Mouse (Mus musculus) stomach, postnatal 0 days (tissue): ENCODE measurements around the gene Dbn1. TPM values are rescaled to one million over a fixed set of nuclear protein-coding genes. Genes with fewer than 3 reads are reported as not detected.

Source experiments
- ATAC-seq: fragments of 200-750 bp; cut with Nextera tagmentation; 2 replicates; pipeline ENCODE4 v1.8.0; 2017; ENCODE audit not compliant: low FRiP score, low TSS enrichment
- DNase-seq: peaks from one replicate; pipeline ENCODE4 v3.0.0-alpha.2; 2016; ENCODE audit warnings: low spot score
- H3K27ac ChIP-seq: fragments of 300-500 bp; sonication (generic); replicated peaks from 2 replicates; pipeline ENCODE4 v1.5.1; 2014; ENCODE audit warnings: mild to moderate bottlenecking, control low read depth
- H3K27me3 ChIP-seq: fragments of 300-500 bp; sonication (generic); 2 replicates; pipeline ENCODE4 v1.6.1; 2014; ENCODE audit warnings: low read length; ENCODE audit not compliant: control insufficient read depth, insufficient read depth
- H3K36me3 ChIP-seq: fragments of 300-500 bp; sonication (generic); 2 replicates; pipeline ENCODE4 v1.6.1; 2014; ENCODE audit warnings: low read length, mixed read lengths; ENCODE audit not compliant: control insufficient read depth, insufficient read depth
- H3K4me1 ChIP-seq: fragments of 300-500 bp; sonication (generic); replicated peaks from 2 replicates; pipeline ENCODE4 v1.6.1; 2014; ENCODE audit warnings: antibody characterized with exemption; ENCODE audit not compliant: control insufficient read depth, insufficient read depth
- H3K4me2 ChIP-seq: fragments of 300-500 bp; sonication (generic); replicated peaks from 2 replicates; pipeline ENCODE4 v1.6.1; 2014; ENCODE audit warnings: low read depth, mild to moderate bottlenecking, control low read depth, moderate library complexity
- H3K4me3 ChIP-seq: fragments of 300-500 bp; sonication (generic); 2 replicates; pipeline ENCODE4 v1.5.1; 2014; ENCODE audit warnings: low read depth, low read length, control low read depth
- H3K9ac ChIP-seq: fragments of 300-500 bp; sonication (generic); 2 replicates; pipeline ENCODE4 v1.6.1; 2014; ENCODE audit warnings: mild to moderate bottlenecking, low read length, control low read depth, mixed read lengths
- H3K9me3 ChIP-seq: fragments of 300-500 bp; sonication (generic); 2 replicates; pipeline ENCODE4 v1.6.1; 2016; ENCODE audit warnings: low read length; ENCODE audit not compliant: control insufficient read depth
- CTCF ChIP-seq: IDR thresholded peaks from 2 replicates; pipeline ENCODE4 v1.5.1; 2016; ENCODE audit warnings: antibody characterized with exemption, low read depth, mild to moderate bottlenecking, moderate library complexity
- EP300 ChIP-seq: optimal IDR thresholded peaks from 2 replicates; pipeline ENCODE3; 2016; ENCODE audit warnings: antibody characterized with exemption
- WGBS: fragments of 180-500 bp; shearing (Covaris S2); extraction: QIAGEN DNeasy Blood & Tissue Kit; methylation state at CpG from one replicate; pipeline ENCODE4 v1.1.7; 2014; 5-methylcytosine and 5-hydroxymethylcytosine counted together
- polyA plus RNA-seq: library from polyadenylated mRNA; unstranded; fragments of >200 nt; fragmentation: Nextera tagmentation; extraction: Ambion mirVana; gene quantifications from 2 replicates; pipeline ENCODE4 v1.2.1, GENCODE M21; 2015

Dbn1 gene
- polyA plus RNA-seq, 1 experiment from 2014 or later = 39.3 TPM

GRCm38 (mm10) chr13:55522730-55523129 lies 34.8 kb upstream of the Dbn1 start:
- Histone ChIP-seq H3K36me3 (no peaks in the 10 kb centered on the region), H3K9ac (no peak overlapping the region), H3K4me1 (no peaks in the 10 kb centered on the region), H3K27me3 (no peaks in the 10 kb centered on the region), H3K4me2 (no peak overlapping the region), H3K4me3 (no peak overlapping the region), H3K27ac (no peak overlapping the region), H3K9me3 (no peaks in the 10 kb centered on the region)
- ATAC-seq = no peak
- no peak for DNase-seq
- TF ChIP-seq CTCF = no peak
- no peak for TF ChIP-seq EP300
- 65% methylated on average over 8 of the region's 8 CpGs for WGBS

GRCm38 (mm10) chr13:55519606-55520005 lies 31.7 kb upstream of the Dbn1 start:
- Histone ChIP-seq H3K4me2 (no peak overlapping the region), H3K27me3 (no peaks in the 10 kb centered on the region), H3K27ac (no peak overlapping the region), H3K4me3 (no peak overlapping the region), H3K9me3 (no peaks in the 10 kb centered on the region), H3K36me3 (no peaks in the 10 kb centered on the region), H3K4me1 (no peaks in the 10 kb centered on the region), H3K9ac (no peak overlapping the region)
- ATAC-seq = no peak
- no peak for DNase-seq
- WGBS = 74% methylated on average over 4 of the region's 4 CpGs
- TF ChIP-seq EP300 (no peak), CTCF (no peak)

GRCm38 (mm10) chr13:55516955-55517354 lies 29.0 kb upstream of the Dbn1 start:
- ATAC-seq = no peak
- TF ChIP-seq EP300 (no peak), CTCF (peak; percentile 94)
- DNase-seq = peak; percentile 88
- H3K4me1 ChIP-seq = 0 out of 2 replicates have a peak, but pooled peaks cover 3% of the 10 kb centered on the region
- H3K9ac ChIP-seq = no peak overlapping the region
- no peaks in the 10 kb centered on the region for H3K27me3 ChIP-seq
- H3K36me3 ChIP-seq = no peaks in the 10 kb centered on the region
- no peak overlapping the region for H3K27ac ChIP-seq
- H3K4me3 ChIP-seq = no peak overlapping the region
- WGBS = 5% methylated on average over 5 of the region's 5 CpGs
- H3K4me2 ChIP-seq = no peak overlapping the region
- H3K9me3 ChIP-seq = no peaks in the 10 kb centered on the region

- Histone ChIP-seq H3K27ac (no peak overlapping the region), H3K4me2 (peak overlapping the region; percentile 68), H3K36me3 (peaks cover 3% of the 10 kb centered on the region), H3K9ac (no peak overlapping the region), H3K4me1 (peaks cover 14% of the 10 kb centered on the region), H3K9me3 (no peaks in the 10 kb centered on the region), H3K27me3 (no peaks in the 10 kb centered on the region), H3K4me3 (peak overlapping the region; percentile 90)
- WGBS = 36% methylated on average over 9 of the region's 9 CpGs
- TF ChIP-seq EP300 = no peak
- TF ChIP-seq CTCF = no peak
- ATAC-seq (no peak), DNase-seq (no peak)
Measured at GRCm38 (mm10) chr13:55513828-55514227, 25.9 kb upstream of the Dbn1 start.

- TF ChIP-seq CTCF (peak; percentile 89), EP300 (no peak)
- DNase-seq (peak; percentile 90), ATAC-seq (peak; percentile 62)
- Histone ChIP-seq H3K27ac (peak within 1 kb of the TSS; percentile 92), H3K4me2 (peak within 1 kb of the TSS; percentile 68), H3K9me3 (no peaks in the 10 kb centered on the region), H3K9ac (peak within 1 kb of the TSS; percentile 93), H3K4me3 (peak within 1 kb of the TSS; percentile 90), H3K27me3 (no peaks in the 10 kb centered on the region), H3K4me1 (peaks cover 14% of the 10 kb centered on the region), H3K36me3 (peaks cover 7% of the 10 kb centered on the region)
- under 1% methylated on average over 55 of the region's 55 CpGs for WGBS
Measured at GRCm38 (mm10) chr13:55513111-55513748, 25.3 kb upstream of the Dbn1 start, which contains the start of gene Pdlim7. TSS of gene Pdlim7 (minus strand) at chr13:55513676.

GRCm38 (mm10) chr13:55512379-55513031 lies 24.6 kb upstream of the Dbn1 start:
- peaks cover 14% of the 10 kb centered on the region for H3K4me1 ChIP-seq
- H3K36me3 ChIP-seq = peaks cover 11% of the 10 kb centered on the region
- H3K27me3 ChIP-seq = no peaks in the 10 kb centered on the region
- H3K4me3 ChIP-seq = peak overlapping the region; percentile 90
- TF ChIP-seq EP300 (peak; percentile 20), CTCF (no peak)
- H3K27ac ChIP-seq = peak overlapping the region; percentile 92
- peak; percentile 46 for ATAC-seq
- H3K4me2 ChIP-seq = peak overlapping the region; percentile 68
- peak; percentile 64 for DNase-seq
- H3K9ac ChIP-seq = peak overlapping the region; percentile 93
- H3K9me3 ChIP-seq = no peaks in the 10 kb centered on the region
- WGBS = 2% methylated on average over 24 of the region's 25 CpGs
